Mouse (Mus musculus) urinary bladder, postnatal 14 days (tissue): ENCODE results near the gene Bpifa3.
"Not testable (repeated sequence)": the region's sequence is repeated elsewhere in the genome, so short reads cannot be mapped to it uniquely, and the experiment has no call there.

Source experiments
- DNase-seq: peaks from one replicate; pipeline ENCODE4 v3.0.0; 2021; ENCODE audit warnings: low spot score

The Bpifa3 gene

DNA sequence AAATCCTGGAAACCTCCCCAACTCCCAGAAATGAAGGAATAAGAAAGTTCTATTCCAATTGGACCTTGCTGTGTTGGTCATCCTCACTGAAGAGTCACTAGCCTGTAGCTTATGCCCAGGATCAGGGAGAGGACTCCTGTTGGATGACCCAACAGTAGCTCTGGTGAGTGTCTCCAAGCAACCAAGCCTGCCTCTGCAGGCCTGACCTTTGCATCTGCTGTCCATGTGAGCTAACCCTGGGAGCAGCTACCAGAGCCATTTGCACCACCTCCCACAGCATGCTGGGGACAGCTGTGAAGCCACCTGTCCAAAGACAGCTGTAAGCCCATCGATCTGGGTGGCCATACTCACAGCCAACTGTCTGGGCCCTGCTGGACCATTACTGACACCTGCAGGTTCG, at the start of gene Bpifa3:
Gene Bpifa3 (plus strand): TSS at position 217 of the 400 bp plus-strand sequence.
- no peak for DNase-seq

GRCm38 (mm10) chr2:154097734-154098133, 32.4 kb upstream of the Bpifa3 start:
- no peak for DNase-seq

GRCm38 (mm10) chr2:154117381-154117780, 12.8 kb upstream of the Bpifa3 start:
- DNase-seq = no peak

GRCm38 (mm10) chr2:154142580-154142979, 12.4 kb downstream of the Bpifa3 start, which contains the start of gene Bpifa1:
Gene Bpifa1, plus strand, starts transcription at chr2:154142880.
- no peak for DNase-seq

DNA sequence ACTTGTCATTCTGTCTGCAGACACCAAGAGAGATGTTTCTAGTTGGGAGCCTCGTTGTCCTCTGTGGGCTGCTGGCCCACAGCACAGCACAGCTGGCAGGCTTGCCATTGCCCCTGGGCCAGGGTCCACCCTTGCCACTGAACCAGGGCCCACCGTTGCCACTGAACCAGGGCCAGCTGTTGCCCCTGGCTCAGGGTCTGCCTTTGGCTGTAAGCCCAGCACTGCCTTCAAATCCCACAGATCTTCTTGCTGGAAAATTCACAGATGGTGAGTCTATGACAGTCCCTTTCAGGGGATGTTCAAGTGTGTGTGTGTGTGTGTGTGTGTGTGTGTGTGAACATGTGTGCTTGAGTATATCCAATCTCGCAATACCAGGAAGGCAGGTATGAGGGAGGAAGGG, 13.6 kb downstream of the Bpifa3 start:
- no peak for DNase-seq

GRCm38 (mm10) chr2:154147496-154147895, 17.4 kb downstream of the Bpifa3 start:
- no peak for DNase-seq

- DNase-seq = peak; percentile 17
Measured at GRCm38 (mm10) chr2:154158433-154158832, 28.3 kb downstream of the Bpifa3 start.

GRCm38 (mm10) chr2:154162307-154162706, 32.2 kb downstream of the Bpifa3 start, which contains the start of gene Bpifa5:
Gene Bpifa5, plus strand, starts transcription at chr2:154162607.
- DNase-seq = no peak

DNA sequence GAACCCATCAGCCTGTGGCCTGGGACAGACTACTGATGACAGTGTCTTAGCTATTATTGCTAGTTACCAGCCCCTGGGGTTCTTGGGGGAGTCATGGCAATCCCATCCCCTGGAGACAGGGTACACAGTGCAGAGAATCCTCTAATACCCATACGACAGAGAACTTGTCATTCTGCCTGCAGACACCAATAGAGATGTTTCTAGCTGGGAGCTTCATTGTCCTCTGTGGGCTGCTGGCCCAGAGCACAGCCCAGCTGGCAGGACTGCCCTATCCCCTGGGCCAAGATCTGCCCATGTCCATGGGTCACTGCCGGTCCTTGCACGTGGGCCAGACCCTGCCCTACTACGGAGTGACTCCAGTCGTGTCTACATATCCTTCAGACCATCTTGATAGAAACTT, 33.2 kb downstream of the Bpifa3 start:
- no peak for DNase-seq

- no peak for DNase-seq
Measured at GRCm38 (mm10) chr2:154169172-154169571, 39.0 kb downstream of the Bpifa3 start.

- no peak for DNase-seq
Measured at GRCm38 (mm10) chr2:154171621-154172020, 41.5 kb downstream of the Bpifa3 start.

- DNase-seq = peak; percentile 11
Measured at GRCm38 (mm10) chr2:154173313-154173712, 43.2 kb downstream of the Bpifa3 start.

DNA sequence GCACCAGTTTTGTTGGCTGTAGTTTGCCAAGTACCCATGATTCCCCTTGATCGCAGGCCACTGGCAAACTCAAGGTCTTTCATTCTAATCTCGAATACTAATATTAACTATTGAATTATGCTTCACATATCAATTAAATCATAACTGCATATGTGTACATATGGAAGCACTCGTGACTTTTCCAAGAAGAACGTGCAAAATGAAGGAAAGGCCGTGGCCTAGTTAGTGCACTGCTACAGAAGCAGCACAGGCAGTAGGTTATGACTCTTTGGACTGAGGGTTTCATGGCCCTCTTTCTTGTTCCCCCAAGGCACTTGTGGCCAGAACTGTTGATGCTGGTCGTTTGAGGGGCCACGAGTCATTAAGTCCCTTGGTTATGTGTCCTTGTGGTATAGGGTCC, 51.8 kb downstream of the Bpifa3 start:
- not testable (repeated sequence) for DNase-seq

GRCm38 (mm10) chr2:154183061-154183460, 52.9 kb downstream of the Bpifa3 start:
- DNase-seq = not testable (repeated sequence)

GRCm38 (mm10) chr2:154185319-154185718, 55.2 kb downstream of the Bpifa3 start:
- DNase-seq = no peak

DNA sequence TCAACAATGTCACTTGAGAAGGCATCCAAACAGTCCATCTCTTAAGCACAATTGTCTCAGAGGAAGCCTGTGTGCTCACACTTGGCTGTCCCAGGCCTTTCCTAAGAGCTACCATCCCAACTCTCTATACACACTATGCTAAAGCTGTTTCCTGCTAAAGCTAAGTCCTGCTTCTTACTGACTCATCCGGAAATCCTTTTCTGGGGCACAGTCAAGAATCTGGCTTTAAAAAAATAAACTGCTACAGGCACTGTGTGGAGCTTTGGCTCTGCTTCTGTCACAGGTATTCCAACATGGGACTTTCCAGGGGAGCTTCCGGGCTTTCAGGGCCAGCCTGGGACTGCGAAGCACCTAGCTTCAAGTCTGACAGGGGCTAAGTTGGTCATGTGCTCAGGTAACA, 55.6 kb downstream of the Bpifa3 start:
- no peak for DNase-seq

DNA sequence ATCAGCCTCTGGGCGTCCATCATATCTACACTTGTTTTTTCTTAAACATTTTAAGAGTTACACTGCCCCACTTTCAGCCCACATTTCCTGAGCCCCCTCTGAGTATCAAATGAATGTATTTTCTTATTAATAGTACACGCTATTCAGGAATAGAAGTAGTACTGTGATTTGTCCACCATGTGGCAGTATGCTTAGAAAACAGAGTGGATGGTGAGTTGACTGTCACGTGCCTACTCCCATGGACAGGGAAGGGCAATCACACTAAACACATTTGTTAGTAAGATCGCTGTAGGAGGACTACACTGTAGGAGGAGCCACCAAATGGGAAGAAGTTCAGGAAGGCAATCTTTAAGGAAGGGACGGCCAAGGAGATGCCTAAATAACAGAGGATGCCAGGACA, 57.3 kb downstream of the Bpifa3 start:
- no peak for DNase-seq
